Mouse (Mus musculus): ENCODE results near the gene Btnl10. TPM values are rescaled to one million over a fixed set of nuclear protein-coding genes. Genes with fewer than 3 reads are reported as not detected.

Gene Btnl10
- polyA plus RNA-seq (2012; rRNA removed) = 0.02 and 0.04 TPM in 2 replicates

GRCm38 (mm10) chr11:58917745-58918366 lies at the start of gene Btnl10:
Gene Btnl10 (plus strand): TSS chr11:58917908.

GRCm38 (mm10) chr11:58903511-58904409 lies 13.9 kb upstream of the Btnl10 start, which contains the start of gene Zfp39:
Gene Zfp39 (minus strand): TSS chr11:58904225.

DNA sequence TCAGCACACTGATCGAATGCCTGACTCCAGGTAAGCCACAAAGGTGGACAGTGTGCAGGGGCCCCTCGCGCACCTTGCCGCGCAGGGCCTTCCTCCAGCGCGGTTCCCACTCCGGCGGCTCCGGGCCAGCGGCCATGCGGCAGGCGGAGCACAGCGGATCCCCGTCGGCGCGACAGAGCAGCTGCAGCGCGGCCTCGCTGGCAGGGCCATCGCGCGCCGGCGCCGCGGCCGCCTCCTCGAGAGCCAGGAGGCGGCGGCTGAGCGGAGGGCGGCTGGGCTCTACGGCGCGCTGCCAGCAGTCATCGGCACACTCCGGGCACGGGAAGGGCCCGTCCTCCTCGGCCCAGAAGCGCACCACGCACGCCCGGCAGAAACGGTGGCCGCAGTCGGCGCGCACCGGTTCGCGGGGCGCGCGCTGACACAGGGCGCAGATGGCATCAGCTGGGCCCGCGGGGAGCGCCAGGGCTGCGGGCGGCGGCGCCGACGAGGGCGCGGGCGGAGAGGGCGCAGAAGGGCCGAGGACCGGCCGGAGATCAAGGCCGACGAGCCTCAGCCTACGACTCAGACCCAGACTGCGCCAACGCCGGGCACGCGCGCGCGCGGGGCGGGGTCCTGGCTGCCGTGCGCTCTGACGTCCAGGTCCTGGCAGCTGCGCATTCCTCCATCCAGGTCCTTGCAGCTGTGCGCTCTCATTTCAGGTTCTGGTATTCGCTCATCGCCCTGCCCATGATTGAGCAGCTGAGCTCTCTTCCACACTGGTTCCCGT lies 20.8 kb downstream of the Btnl10 start, which contains the start of gene Rnf187:
Gene Rnf187 (minus strand): TSS at position 595 of the 766 bp plus-strand sequence.

DNA sequence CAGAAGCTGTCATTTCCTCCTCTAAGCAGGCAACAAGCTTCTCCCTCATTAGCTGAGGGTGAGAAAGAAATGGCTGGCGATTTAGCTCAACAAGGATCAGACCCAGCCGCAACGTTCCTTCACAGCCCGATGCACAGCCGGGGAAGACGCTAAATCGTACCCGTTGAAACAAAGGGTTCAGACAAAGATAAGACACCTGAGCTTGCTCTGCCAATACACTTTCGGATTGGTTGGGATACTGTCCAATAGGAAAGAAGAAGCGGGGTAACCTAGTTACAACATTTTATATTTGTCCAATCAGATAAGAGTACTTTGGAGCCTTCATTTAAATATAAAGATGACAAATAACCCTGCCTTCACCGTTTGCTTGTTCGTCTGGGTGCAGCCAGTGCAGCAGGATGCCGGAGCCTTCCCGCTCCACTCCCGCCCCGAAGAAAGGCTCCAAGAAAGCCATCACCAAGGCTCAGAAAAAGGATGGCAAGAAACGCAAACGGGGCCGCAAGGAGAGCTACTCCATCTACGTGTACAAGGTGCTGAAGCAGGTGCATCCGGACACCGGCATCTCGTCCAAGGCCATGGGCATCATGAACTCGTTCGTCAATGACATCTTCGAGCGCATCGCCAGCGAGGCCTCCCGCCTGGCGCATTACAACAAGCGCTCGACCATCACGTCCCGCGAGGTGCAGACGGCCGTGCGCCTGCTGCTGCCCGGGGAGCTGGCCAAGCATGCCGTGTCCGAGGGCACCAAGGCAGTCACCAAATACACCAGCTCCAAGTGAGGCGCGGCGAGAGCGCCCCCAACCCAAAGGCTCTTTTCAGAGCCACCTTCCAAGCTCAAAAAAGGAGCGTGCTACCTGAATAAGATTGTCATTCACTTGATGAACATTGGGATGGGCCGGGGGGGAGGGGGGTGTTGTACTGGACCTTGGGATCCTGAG lies 31.1 kb downstream of the Btnl10 start, which contains the start of gene Hist3h2ba:
Gene Hist3h2ba (plus strand): TSS at position 379 of the 938 bp plus-strand sequence.

GRCm38 (mm10) chr11:58954420-58955142 lies 36.9 kb downstream of the Btnl10 start, which contains the start of the genes Hist3h2a and Trim17:
Gene Hist3h2a (plus strand): TSS chr11:58954685.
Gene Trim17 (plus strand): TSS chr11:58954685.

Other genes with a start within 250 kb of the Btnl10 start
- not detected in 2 replicates for gene Olfr320, start 236.8 kb upstream of the Btnl10 start, polyA plus RNA-seq (2012; rRNA removed)
- gene Olfr319, start 218.7 kb upstream of the Btnl10 start, polyA plus RNA-seq (2012; rRNA removed) = not detected in 2 replicates
- gene Olfr318, start 193.9 kb upstream of the Btnl10 start, polyA plus RNA-seq (2012; rRNA removed) = not detected in 2 replicates
- 0.16 and 0.28 TPM in 2 replicates for gene Olfr317, start 178.7 kb upstream of the Btnl10 start, polyA plus RNA-seq (2012; rRNA removed)
- not detected in 2 replicates for gene Olfr316, start 165.2 kb upstream of the Btnl10 start, polyA plus RNA-seq (2012; rRNA removed)
- gene Olfr315, start 144.7 kb upstream of the Btnl10 start, polyA plus RNA-seq (2012; rRNA removed) = not detected in 2 replicates
- gene Olfr314, start 135.0 kb upstream of the Btnl10 start, polyA plus RNA-seq (2012; rRNA removed) = not detected in 2 replicates
- gene Fam183b, start 115.9 kb upstream of the Btnl10 start, polyA plus RNA-seq (2012; rRNA removed) = 2.4 and 3.0 TPM in 2 replicates
- gene Olfr313, start 102.9 kb upstream of the Btnl10 start, polyA plus RNA-seq (2012; rRNA removed) = not detected in 2 replicates
- not detected in 2 replicates for gene Olfr312, start 88.7 kb upstream of the Btnl10 start, polyA plus RNA-seq (2012; rRNA removed)
- gene Olfr311, start 78.7 kb upstream of the Btnl10 start, polyA plus RNA-seq (2012; rRNA removed) = not detected in 2 replicates
- gene Gm12258, start 70.8 kb upstream of the Btnl10 start, polyA plus RNA-seq (2012; rRNA removed) = 27.6 and 31.1 TPM in 2 replicates
- gene 2810021J22Rik, start 50.7 kb upstream of the Btnl10 start, polyA plus RNA-seq (2012; rRNA removed) = 9.6 and 10.4 TPM in 2 replicates
- gene Zfp39, start 13.7 kb upstream of the Btnl10 start, polyA plus RNA-seq (2012; rRNA removed) = 5.4 and 5.7 TPM in 2 replicates
- gene Rnf187, start 21.0 kb downstream of the Btnl10 start, polyA plus RNA-seq (2012; rRNA removed) = 468 and 484 TPM in 2 replicates
- gene Hist3h2ba, start 31.0 kb downstream of the Btnl10 start, polyA plus RNA-seq (2012; rRNA removed) = 589 and 846 TPM in 2 replicates
- 100 and 126 TPM in 2 replicates for gene Hist3h2a, start 36.8 kb downstream of the Btnl10 start, polyA plus RNA-seq (2012; rRNA removed)
- 1.8 and 1.9 TPM in 2 replicates for gene Trim17, start 36.8 kb downstream of the Btnl10 start, polyA plus RNA-seq (2012; rRNA removed)
- 29.6 and 30.8 TPM in 2 replicates for gene Trim11, start 60.2 kb downstream of the Btnl10 start, polyA plus RNA-seq (2012; rRNA removed)
- 0.74 and 2.6 TPM in 2 replicates for gene Obscn, start 218.5 kb downstream of the Btnl10 start, polyA plus RNA-seq (2012; rRNA removed)
- 6.6 and 6.9 TPM in 2 replicates for gene Iba57, start 245.8 kb downstream of the Btnl10 start, polyA plus RNA-seq (2012; rRNA removed)